ENCODE assay signal across 8 mouse cellular contexts in genomic region chr12:8881736-8882135, GRCm38 (mm10). TPM values are rescaled to one million over a fixed set of nuclear protein-coding genes. Genes with fewer than 3 reads are reported as not detected.
DNase-seq lines count a peak whose midpoint lies in the region; ATAC-seq and TF ChIP-seq lines count a peak whose summit lies in the region.

No protein-coding gene starts in this region.

- no peaks in the 10 kb centered on the region for H3K9me3 ChIP-seq in heart, postnatal 0 days (replicated peaks; ENCODE audit: control insufficient read depth, low read length)
- H3K9me3 ChIP-seq in heart, embryonic 12.5 days (replicated peaks): no peaks in the 10 kb centered on the region
- no peaks in the 10 kb centered on the region for H3K9me3 ChIP-seq in ES-Bruce4 (replicated peaks; ENCODE audit: control insufficient read depth, insufficient read depth, low read length, poor library complexity, severe bottlenecking)

- H3K27ac ChIP-seq in heart, postnatal 0 days (ENCODE audit: low read depth): no peak overlapping the region
- H3K27ac ChIP-seq in heart, embryonic 12.5 days (ENCODE audit: poor library complexity, severe bottlenecking): no peak overlapping the region
- no peak overlapping the region for H3K27ac ChIP-seq in ES-Bruce4 (ENCODE audit: insufficient read depth, low read length)

- H3K27me3 ChIP-seq in heart, postnatal 0 days (ENCODE audit: control insufficient read depth, insufficient read depth, low read length): no peaks in the 10 kb centered on the region
- H3K27me3 ChIP-seq in heart, embryonic 12.5 days (replicated peaks): no peaks in the 10 kb centered on the region
- no peaks in the 10 kb centered on the region for H3K27me3 ChIP-seq in ES-Bruce4 (ENCODE audit: control insufficient read depth, insufficient read depth, low read length, poor library complexity, severe bottlenecking)

- TF ChIP-seq EP300 in heart, postnatal 0 days (IDR thresholded peaks at IDR 0.05; ENCODE audit: low read depth): no peak
- no peak for TF ChIP-seq EP300 in ES-Bruce4 (IDR thresholded peaks at IDR 0.05; ENCODE audit: insufficient read depth, low read depth, low read length)

- no peaks in the 10 kb centered on the region for H3K36me3 ChIP-seq in heart, postnatal 0 days (replicated peaks; ENCODE audit: control insufficient read depth, insufficient read depth, low read length)
- H3K36me3 ChIP-seq in heart, embryonic 12.5 days: no peaks in the 10 kb centered on the region
- H3K36me3 ChIP-seq in ES-Bruce4 (ENCODE audit: control insufficient read depth, insufficient read depth, low read length, poor library complexity, severe bottlenecking): no peaks in the 10 kb centered on the region

- ATAC-seq in heart, postnatal 0 days (ENCODE audit: insufficient read depth, low read depth): no peak; the same call in 1 of the 2 replicates
- ATAC-seq in heart, embryonic 12.5 days (ENCODE audit: insufficient number of reproducible peaks, low FRiP score): no peak
- 0 out of 2 replicates have a peak, but pooled peaks have one; percentile 47 for ATAC-seq in common myeloid progenitor, adult 5-6 weeks (replicated peaks; ENCODE audit: low read depth, poor library complexity, severe bottlenecking)

- TF ChIP-seq POLR2A in ES-Bruce4 (IDR thresholded peaks at IDR 0.05; ENCODE audit: insufficient read depth, low read length): no peak

- peak; percentile 59 for TF ChIP-seq CTCF in heart, postnatal 0 days (IDR thresholded peaks at IDR 0.05; ENCODE audit: low read depth)
- TF ChIP-seq CTCF in ES-Bruce4 (IDR thresholded peaks at IDR 0.05; ENCODE audit: low read depth, low read length): peak; percentile 36

- H3K9ac ChIP-seq in heart, postnatal 0 days (replicated peaks; ENCODE audit: low read depth, low read length): no peak overlapping the region
- H3K9ac ChIP-seq in heart, embryonic 12.5 days: no peak overlapping the region
- no peak overlapping the region for H3K9ac ChIP-seq in ES-Bruce4 (ENCODE audit: low read depth, poor library complexity, severe bottlenecking)

- no peak overlapping the region for H3K4me2 ChIP-seq in heart, postnatal 0 days (ENCODE audit: low read depth, low read length)
- no peak overlapping the region for H3K4me2 ChIP-seq in heart, embryonic 12.5 days

- peaks cover 11% of the 10 kb centered on the region; the same call in 1 of the 2 replicates for H3K4me1 ChIP-seq in heart, postnatal 0 days (ENCODE audit: control insufficient read depth, insufficient read depth)
- H3K4me1 ChIP-seq in heart, embryonic 12.5 days (replicated peaks): peaks cover 24% of the 10 kb centered on the region
- H3K4me1 ChIP-seq in ES-Bruce4 (ENCODE audit: control insufficient read depth, insufficient read depth, low read length): peaks cover 3% of the 10 kb centered on the region

- WGBS in heart, postnatal 0 days: 22% methylated on average over 4 of the region's 4 CpGs
- WGBS in heart, embryonic 12.5 days: 44% methylated on average over 4 of the region's 4 CpGs

- DNase-seq in heart, postnatal 0 days (ENCODE audit: low spot score): no peak
- DNase-seq in lung, adult 18-20 months: peak; percentile 68 to 77
- DNase-seq in gastrocnemius, postnatal 4 days (ENCODE audit: low spot score in 2 of 2): no peak
- no peak for DNase-seq in retina, postnatal 1 day
- no peak for DNase-seq in left cerebral cortex, adult 8-10 months (ENCODE audit: low spot score in 2 of 2)

- no peak overlapping the region for H3K4me3 ChIP-seq in heart, postnatal 0 days (ENCODE audit: low read depth, low read length)
- no peak overlapping the region for H3K4me3 ChIP-seq in heart, embryonic 12.5 days
- H3K4me3 ChIP-seq in ES-Bruce4 (ENCODE audit: low read depth, low read length): no peak overlapping the region

RNA-seq across cellular contexts. Expression of gene Laptm4a, which starts 39.7 kb away (rescaled TPM):
- 365 and 397 TPM in 2 replicates for total RNA-seq in heart, postnatal 0 days (2014; rRNA removed; ENCODE audit: low replicate concordance)
- 356 and 358 TPM in 2 replicates for polyA plus RNA-seq in heart, postnatal 0 days (2015; fragmentation: Nextera tagmentation; extraction: Ambion mirVana)
- polyA plus RNA-seq in heart, embryonic 12.5 days (2016; fragmentation: Nextera tagmentation; extraction: Ambion mirVana): 295 and 302 TPM in 2 replicates
- 347 and 371 TPM in 2 replicates for polyA plus RNA-seq in ES-Bruce4 (2011; ENCODE audit: insufficient read depth, insufficient read length, low read depth, missing spikeins)
- total RNA-seq in common myeloid progenitor, adult 5-6 weeks (2017): 115 and 122 TPM in 2 replicates
- total RNA-seq in gastrocnemius, postnatal 4 days (2021): 100 to 1,000 TPM; 425 to 463 TPM
- total RNA-seq in left cerebral cortex, adult 8-10 months (2022): 100 to 1,000 TPM; 184 to 197 (median 194) TPM

Comparison
In these comparisons a context has a peak if more than half of its experiments do, and no peak if none do; other contexts are left out.
1. DNase-seq: peak in lung, adult 18-20 months (2 of 2); none in heart, postnatal 0 days (single experiment), gastrocnemius, postnatal 4 days (0 of 2), retina, postnatal 1 day (single experiment) and left cerebral cortex, adult 8-10 months (0 of 2).